Mouse (Mus musculus) forebrain, embryonic 10.5 days (tissue): Measurements from ENCODE around the gene Foxm1. TPM values are rescaled to one million over a fixed set of nuclear protein-coding genes. Genes with fewer than 3 reads are reported as not detected.
"Not testable (repeated sequence)": the region's sequence is repeated elsewhere in the genome, so short reads cannot be mapped to it uniquely, and the experiment has no call there.

Experiments used
- DNase-seq: peaks from one replicate; pipeline ENCODE4 v3.0.0-alpha.2; 2017; ENCODE audit warnings: low spot score; ENCODE audit errors: extremely low spot score
- H3K27ac ChIP-seq: fragments of 300-500 bp; sonication (generic); 2 replicates; pipeline ENCODE4 v1.5.1; 2016; ENCODE audit warnings: mild to moderate bottlenecking
- H3K27me3 ChIP-seq: fragments of 300-500 bp; sonication (generic); 2 replicates; pipeline ENCODE4 v1.6.1; 2016; ENCODE audit warnings: mild to moderate bottlenecking; ENCODE audit not compliant: poor library complexity, severe bottlenecking
- H3K36me3 ChIP-seq: fragments of 300-500 bp; sonication (generic); replicated peaks from 2 replicates; pipeline ENCODE4 v1.6.1; 2016; ENCODE audit warnings: mild to moderate bottlenecking, moderate library complexity
- H3K4me1 ChIP-seq: fragments of 300-500 bp; sonication (generic); 2 replicates; pipeline ENCODE4 v1.6.1; 2016
- H3K4me3 ChIP-seq: fragments of 300-500 bp; sonication (generic); 2 replicates; pipeline ENCODE4 v1.5.1; 2016; ENCODE audit warnings: mild to moderate bottlenecking, moderate library complexity
- H3K9me3 ChIP-seq: fragments of 300-500 bp; sonication (generic); 2 replicates; pipeline ENCODE4 v1.6.1; 2016; ENCODE audit warnings: mild to moderate bottlenecking, moderate library complexity
- WGBS: fragments of 180-500 bp; shearing (Covaris S2); methylation state at CpG from one replicate; pipeline ENCODE4 v1.1.7; 2016; 5-methylcytosine and 5-hydroxymethylcytosine counted together
- polyA plus RNA-seq: library from polyadenylated mRNA; unstranded; fragments of >200 nt; fragmentation: Nextera tagmentation; extraction: Ambion mirVana; gene quantifications from 2 replicates; pipeline ENCODE4 v1.2.1, GENCODE M21; 2016

Foxm1 gene
- polyA plus RNA-seq, 1 experiment from 2014 or later: 77.0 TPM

- WGBS: under 1% methylated on average over 28 of the region's 28 CpGs
- no peak for DNase-seq
- Histone ChIP-seq H3K27ac (peak overlapping the region; percentile 92), H3K36me3 (peaks cover 51% of the 10 kb centered on the region), H3K4me3 (peak overlapping the region; percentile 87), H3K4me1 (peaks cover 33% of the 10 kb centered on the region), H3K27me3 (no peaks in the 10 kb centered on the region), H3K9me3 (no peaks in the 10 kb centered on the region)
Observed at GRCm38 (mm10) chr6:128355201-128355681, 7.5 kb upstream of the Foxm1 start.

GRCm38 (mm10) chr6:128355726-128356416, 6.9 kb upstream of the Foxm1 start, which contains the start of gene Tulp3:
Gene Tulp3 (minus strand): TSS chr6:128355851.
- WGBS: under 1% methylated on average over 42 of the region's 42 CpGs
- peaks cover 39% of the 10 kb centered on the region for H3K4me1 ChIP-seq
- H3K4me3 ChIP-seq: peak within 1 kb of the TSS; percentile 87
- peak within 1 kb of the TSS; percentile 92 for H3K27ac ChIP-seq
- no peaks in the 10 kb centered on the region for H3K27me3 ChIP-seq
- DNase-seq: peak; percentile 98
- H3K36me3 ChIP-seq: peaks cover 49% of the 10 kb centered on the region
- no peaks in the 10 kb centered on the region for H3K9me3 ChIP-seq

- no peak overlapping the region for H3K27ac ChIP-seq
- H3K4me3 ChIP-seq: no peak overlapping the region
- peaks cover 56% of the 10 kb centered on the region for H3K4me1 ChIP-seq
- 34% methylated on average over 2 of the region's 2 CpGs for WGBS
- no peaks in the 10 kb centered on the region for H3K9me3 ChIP-seq
- H3K27me3 ChIP-seq: no peaks in the 10 kb centered on the region
- peaks cover 37% of the 10 kb centered on the region for H3K36me3 ChIP-seq
- DNase-seq: peak; percentile 68
Observed at GRCm38 (mm10) chr6:128358999-128359398, 3.8 kb upstream of the Foxm1 start.

GRCm38 (mm10) chr6:128361901-128362300, 866 bp upstream of the Foxm1 start:
- Histone ChIP-seq H3K4me3 (peak overlapping the region; percentile 81), H3K27me3 (no peaks in the 10 kb centered on the region), H3K36me3 (peaks cover 59% of the 10 kb centered on the region), H3K27ac (peak overlapping the region; percentile 97), H3K4me1 (peaks cover 50% of the 10 kb centered on the region), H3K9me3 (no peaks in the 10 kb centered on the region)
- 18% methylated on average over 9 of the region's 9 CpGs for WGBS
- no peak for DNase-seq

- Histone ChIP-seq H3K4me1 (peaks cover 50% of the 10 kb centered on the region), H3K4me3 (peak overlapping the region; percentile 81), H3K36me3 (peaks cover 59% of the 10 kb centered on the region), H3K27ac (peak overlapping the region; percentile 97), H3K27me3 (no peaks in the 10 kb centered on the region), H3K9me3 (no peaks in the 10 kb centered on the region)
- DNase-seq: peak; percentile 71
- 2% methylated on average over 46 of the region's 46 CpGs for WGBS
Observed at GRCm38 (mm10) chr6:128363007-128363825, 449 bp downstream of the Foxm1 start.

- Histone ChIP-seq H3K4me1 (peaks cover 48% of the 10 kb centered on the region), H3K4me3 (peak overlapping the region; percentile 81; the same call in 1 of the 2 replicates), H3K27ac (no peak overlapping the region), H3K27me3 (no peaks in the 10 kb centered on the region), H3K9me3 (no peaks in the 10 kb centered on the region), H3K36me3 (peaks cover 65% of the 10 kb centered on the region)
- 88% methylated on average over 6 of the region's 6 CpGs for WGBS
- DNase-seq: no peak
Observed at GRCm38 (mm10) chr6:128364721-128365120, 2.0 kb downstream of the Foxm1 start.

- H3K27ac ChIP-seq: no peak overlapping the region
- WGBS: 92% methylated on average over 5 of the region's 5 CpGs
- DNase-seq: no peak
- H3K4me3 ChIP-seq: no peak overlapping the region
- H3K36me3 ChIP-seq: peaks cover 73% of the 10 kb centered on the region
- H3K9me3 ChIP-seq: no peaks in the 10 kb centered on the region
- no peaks in the 10 kb centered on the region for H3K27me3 ChIP-seq
- peaks cover 30% of the 10 kb centered on the region for H3K4me1 ChIP-seq
Observed at GRCm38 (mm10) chr6:128366466-128366865, 3.7 kb downstream of the Foxm1 start.

- Histone ChIP-seq H3K27me3 (no peaks in the 10 kb centered on the region), H3K4me1 (peaks cover 25% of the 10 kb centered on the region), H3K9me3 (no peaks in the 10 kb centered on the region), H3K4me3 (no peak overlapping the region), H3K36me3 (peaks cover 100% of the 10 kb centered on the region), H3K27ac (no peak overlapping the region)
- 96% methylated on average over 5 of the region's 5 CpGs for WGBS
- no peak for DNase-seq
Observed at GRCm38 (mm10) chr6:128370040-128370439, 7.3 kb downstream of the Foxm1 start.

- Histone ChIP-seq H3K4me3 (no peak within 1 kb of the TSS), H3K4me1 (peaks cover 29% of the 10 kb centered on the region), H3K27ac (peak within 1 kb of the TSS; percentile 6; the same call in 1 of the 2 replicates), H3K27me3 (no peaks in the 10 kb centered on the region), H3K9me3 (no peaks in the 10 kb centered on the region), H3K36me3 (peaks cover 73% of the 10 kb centered on the region)
- WGBS: 17% methylated on average over 6 of the region's 6 CpGs
- peak; percentile 52 for DNase-seq
Observed at GRCm38 (mm10) chr6:128375192-128375591, 12.4 kb downstream of the Foxm1 start, which contains the start of the genes Tex52 and Gm44596. Gene Tex52 (plus strand): TSS chr6:128375456. Gene Gm44596 (plus strand): TSS chr6:128375503.

- Histone ChIP-seq H3K36me3 (peaks cover 60% of the 10 kb centered on the region), H3K27ac (no peak overlapping the region), H3K27me3 (no peaks in the 10 kb centered on the region), H3K4me3 (no peak overlapping the region), H3K4me1 (peaks cover 29% of the 10 kb centered on the region), H3K9me3 (no peaks in the 10 kb centered on the region)
- 93% methylated on average over 17 of the region's 17 CpGs for WGBS
- no peak for DNase-seq
Observed at GRCm38 (mm10) chr6:128376371-128377085, 13.8 kb downstream of the Foxm1 start.

GRCm38 (mm10) chr6:128379636-128380035, 16.9 kb downstream of the Foxm1 start:
- peaks cover 29% of the 10 kb centered on the region for H3K36me3 ChIP-seq
- no peaks in the 10 kb centered on the region for H3K9me3 ChIP-seq
- WGBS: 87% methylated on average over 16 of the region's 16 CpGs
- no peak overlapping the region for H3K4me3 ChIP-seq
- H3K4me1 ChIP-seq: peaks cover 12% of the 10 kb centered on the region
- H3K27me3 ChIP-seq: no peaks in the 10 kb centered on the region
- no peak overlapping the region for H3K27ac ChIP-seq
- no peak for DNase-seq

GRCm38 (mm10) chr6:128380594-128381167, 17.9 kb downstream of the Foxm1 start:
- not testable (repeated sequence) for H3K27me3 ChIP-seq, H3K4me3 ChIP-seq, DNase-seq, H3K4me1 ChIP-seq, H3K9me3 ChIP-seq, H3K27ac ChIP-seq
- peaks cover 20% of the 10 kb centered on the region for H3K36me3 ChIP-seq
- 76% methylated on average over 1 of the region's 1 CpGs for WGBS
